Mouse (Mus musculus): ENCODE data around the gene Patl1.
"Not testable (repeated sequence)": the region's sequence is repeated elsewhere in the genome, so short reads cannot be mapped to it uniquely, and the experiment has no call there.

The Patl1 gene

GRCm38 (mm10) chr19:11965023-11965942 lies 53.1 kb downstream of the Patl1 start, which contains the start of gene Osbp:
Gene Osbp (plus strand): TSS chr19:11965941.
- intact Hi-C loops (cut with DNase I), result loop anchor here (5.0 kb wide), 1 partner anchor 42 kb away; no protein-coding TSS in a partner anchor

- intact Hi-C loops (cut with DNase I), result loop anchor here (5.0 kb wide), 1 partner anchor 41 kb away; no protein-coding TSS in a partner anchor
Measured at GRCm38 (mm10) chr19:11966201-11966636, 54.0 kb downstream of the Patl1 start.

- intact Hi-C loops (cut with DNase I), result loop anchor here (5.0 kb wide), 1 partner anchor 38 kb away; no protein-coding TSS in a partner anchor
Measured at GRCm38 (mm10) chr19:11969155-11970050, 57.2 kb downstream of the Patl1 start.

DNA sequence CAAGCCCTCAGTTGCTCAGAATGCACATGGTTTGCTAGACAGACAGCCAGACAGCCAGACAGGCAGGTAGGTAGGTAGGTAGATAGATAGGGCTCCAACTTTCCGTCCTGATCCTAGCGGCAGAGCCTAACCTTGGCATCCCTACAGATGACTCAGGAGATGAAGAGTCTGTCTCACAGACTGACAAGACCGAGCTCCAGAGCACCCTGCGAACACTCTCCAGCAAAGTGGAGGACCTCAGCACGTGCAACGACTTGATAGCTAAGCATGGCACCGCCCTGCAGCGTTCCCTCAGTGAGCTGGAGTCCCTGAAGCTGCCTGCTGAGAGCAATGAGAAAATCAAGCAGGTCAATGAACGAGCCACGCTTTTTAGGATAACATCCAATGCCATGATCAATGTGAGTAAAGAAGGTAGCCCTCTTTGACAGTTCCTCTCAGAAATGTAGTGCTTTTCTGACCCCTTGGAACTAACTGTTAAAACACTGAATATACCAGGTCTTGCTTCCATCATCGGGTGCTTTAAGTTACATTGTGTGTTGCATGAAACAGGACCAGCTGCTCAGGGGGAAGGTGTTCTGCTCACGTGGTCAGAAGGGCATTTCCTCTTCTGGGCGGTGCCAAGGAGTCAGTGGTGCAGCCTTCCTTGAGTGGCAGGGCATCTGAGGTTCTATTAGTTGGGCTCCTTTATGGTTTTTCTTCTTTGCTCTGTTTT lies 61.5 kb downstream of the Patl1 start:
- intact Hi-C loops (cut with DNase I), result no loop called here

DNA sequence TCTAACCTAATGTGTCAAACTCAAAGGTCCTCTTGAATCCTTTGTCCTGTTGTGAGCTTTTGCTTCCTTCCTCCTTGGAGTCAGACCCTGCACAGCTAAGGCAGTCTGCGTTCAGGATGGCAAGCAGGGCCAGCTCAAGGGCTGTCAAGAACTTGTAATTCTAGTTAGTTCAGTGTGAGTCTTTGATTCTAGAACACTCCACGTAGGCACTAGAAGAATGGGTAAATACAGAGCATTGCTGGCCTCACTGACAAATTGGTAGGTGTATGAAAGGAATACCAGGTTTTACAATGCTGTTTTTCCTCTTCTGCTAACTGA lies 62.0 kb downstream of the Patl1 start:
- intact Hi-C loops (cut with DNase I), result no loop called here

DNA sequence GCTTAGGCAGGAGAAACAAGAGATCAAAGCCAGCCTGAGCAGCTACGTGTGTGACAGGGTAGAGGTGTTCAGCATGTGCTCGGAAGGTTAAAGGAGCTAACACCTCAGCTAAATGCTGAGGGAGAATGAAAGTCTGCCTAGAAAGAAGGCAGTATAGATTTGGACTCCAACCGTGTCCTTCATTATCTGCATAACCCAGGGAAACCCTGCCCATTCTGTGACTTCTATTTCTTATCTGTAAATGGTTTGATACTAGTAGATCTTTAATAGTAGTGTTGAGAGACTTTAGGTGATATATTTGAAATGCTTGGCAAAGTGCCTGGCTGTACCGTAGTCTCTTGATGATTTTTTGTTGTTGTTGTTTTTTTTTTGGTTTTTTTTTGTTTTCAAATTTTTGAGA lies 63.5 kb downstream of the Patl1 start:
- intact Hi-C loops (cut with DNase I), result no loop called here

- intact Hi-C loops (cut with DNase I), result no loop called here
Measured at GRCm38 (mm10) chr19:11977363-11977762, 65.2 kb downstream of the Patl1 start.

GRCm38 (mm10) chr19:11980471-11980870 lies 68.3 kb downstream of the Patl1 start:
- intact Hi-C loops (cut with DNase I), result no loop called here

- intact Hi-C loops (cut with DNase I), result not testable (repeated sequence)
Measured at GRCm38 (mm10) chr19:11984614-11985013, 72.4 kb downstream of the Patl1 start.

GRCm38 (mm10) chr19:11987841-11988240 lies 75.6 kb downstream of the Patl1 start:
- intact Hi-C loops (cut with DNase I), result no loop called here

GRCm38 (mm10) chr19:11989334-11989733 lies 77.1 kb downstream of the Patl1 start:
- intact Hi-C loops (cut with DNase I), result no loop called here

- intact Hi-C loops (cut with DNase I), result loop anchor here (10.0 kb wide), 1 partner anchor 67 kb away; no protein-coding TSS in a partner anchor
Measured at GRCm38 (mm10) chr19:11992034-11992433, 79.8 kb downstream of the Patl1 start.

DNA sequence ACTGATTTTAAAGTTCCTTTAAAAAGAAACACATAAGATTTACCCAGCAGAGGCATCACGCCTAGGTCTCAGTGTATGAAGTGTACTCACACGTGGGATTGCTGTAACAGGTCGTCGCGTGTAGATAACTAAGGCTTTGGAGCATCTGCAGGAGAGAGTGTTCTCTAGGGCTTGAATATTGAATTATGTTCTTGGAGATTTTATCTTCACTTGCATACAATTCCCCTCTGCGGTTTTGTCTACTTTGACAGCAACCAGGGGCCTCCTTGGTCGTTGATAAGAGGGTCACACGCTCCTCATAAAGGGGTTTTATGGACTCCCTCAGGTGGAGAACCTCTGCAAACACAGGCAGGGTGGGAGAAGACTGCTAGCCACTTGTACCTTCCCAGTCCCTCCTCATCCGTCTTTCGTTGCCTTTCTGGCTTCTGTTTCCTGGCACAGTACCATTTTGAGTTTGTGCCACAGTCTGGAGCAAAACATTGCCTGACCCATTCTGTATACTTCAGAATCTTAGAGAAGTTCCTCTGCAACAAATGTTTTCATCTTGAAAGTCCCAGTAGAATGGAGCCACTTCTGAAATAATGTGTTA lies 80.3 kb downstream of the Patl1 start:
- intact Hi-C loops (cut with DNase I), result loop anchor here (10.0 kb wide), 1 partner anchor 68 kb away; no protein-coding TSS in a partner anchor

Small RNA genes lying within 50 kb of the gene (microRNA-seq; reads per million reads assigned to microRNA genes)
- gene Mir6994, result 2.1 to 3.2 reads per million in 2 experiments
